Mouse (Mus musculus) liver, embryonic 15.5 days (tissue): ENCODE data around the gene Krtap10-4. TPM values are rescaled to one million over a fixed set of nuclear protein-coding genes. Genes with fewer than 3 reads are reported as not detected.
"Not testable (repeated sequence)": the region's sequence is repeated elsewhere in the genome, so short reads cannot be mapped to it uniquely, and the experiment has no call there.

ENCODE experiments used
- ATAC-seq: fragments of 200-750 bp; cut with Nextera tagmentation; 2 replicates; pipeline ENCODE4 v1.8.0; 2017; ENCODE audit warnings: moderate number of reproducible peaks, mild to moderate bottlenecking, moderate library complexity; ENCODE audit not compliant: insufficient read depth
- H3K27ac ChIP-seq: fragments of 300-500 bp; sonication (generic); replicated peaks from 2 replicates; pipeline ENCODE4 v1.5.1; 2015; ENCODE audit warnings: mild to moderate bottlenecking, inconsistent platforms
- H3K27me3 ChIP-seq: fragments of 300-500 bp; sonication (generic); 2 replicates; pipeline ENCODE4 v1.6.1; 2015; ENCODE audit warnings: mild to moderate bottlenecking, inconsistent platforms
- H3K36me3 ChIP-seq: fragments of 300-500 bp; sonication (generic); replicated peaks from 2 replicates; pipeline ENCODE4 v1.6.1; 2015; ENCODE audit warnings: moderate library complexity, mild to moderate bottlenecking, inconsistent platforms
- H3K4me1 ChIP-seq: fragments of 300-500 bp; sonication (generic); replicated peaks from 2 replicates; pipeline ENCODE4 v1.6.1; 2015; ENCODE audit warnings: inconsistent platforms
- H3K4me2 ChIP-seq: fragments of 300-500 bp; sonication (generic); 2 replicates; pipeline ENCODE4 v1.6.1; 2015; ENCODE audit warnings: moderate library complexity, mild to moderate bottlenecking, inconsistent platforms
- H3K4me3 ChIP-seq: fragments of 300-500 bp; sonication (generic); replicated peaks from 2 replicates; pipeline ENCODE4 v1.5.1; 2015; ENCODE audit warnings: mild to moderate bottlenecking, inconsistent platforms
- H3K9ac ChIP-seq: fragments of 300-500 bp; sonication (generic); 2 replicates; pipeline ENCODE4 v1.6.1; 2015; ENCODE audit warnings: moderate library complexity, mild to moderate bottlenecking, inconsistent platforms
- H3K9me3 ChIP-seq: fragments of 300-500 bp; sonication (generic); replicated peaks from 2 replicates; pipeline ENCODE4 v1.6.1; 2016; ENCODE audit warnings: inconsistent platforms
- WGBS: fragments of 180-500 bp; shearing (Covaris S2); methylation state at CpG from one replicate; pipeline ENCODE4 v1.1.7; 2015; ENCODE audit warnings: mixed read lengths; ENCODE audit not compliant: insufficient replicate concordance; 5-methylcytosine and 5-hydroxymethylcytosine counted together
- polyA plus RNA-seq: library from polyadenylated mRNA; unstranded; fragments of >200 nt; fragmentation: Nextera tagmentation; extraction: Ambion mirVana; gene quantifications from 2 replicates; pipeline ENCODE4 v1.2.1, GENCODE M21; 2015

The Krtap10-4 gene
- polyA plus RNA-seq, 1 experiment from 2014 or later: not detected

DNA sequence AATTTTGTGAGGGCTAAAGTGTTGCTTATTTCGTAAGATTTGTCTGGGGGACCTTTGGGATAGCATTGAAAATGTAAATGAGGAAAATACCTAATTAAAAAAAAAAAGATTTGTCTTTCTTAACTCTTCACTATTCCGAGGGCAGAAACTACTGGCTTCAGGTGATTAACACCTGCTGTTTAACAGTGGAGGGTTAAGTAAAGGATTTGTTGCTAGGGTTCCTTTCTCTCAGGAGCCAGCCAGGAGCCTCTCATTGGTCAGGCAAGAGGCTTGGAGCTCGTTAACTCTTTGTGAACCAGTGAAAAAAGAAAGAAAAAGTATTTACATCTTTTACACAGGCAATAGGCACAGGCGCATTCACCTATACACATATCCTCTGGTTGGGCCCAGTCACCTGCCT is 7.7 kb downstream of the Krtap10-4 start:
- no peaks in the 10 kb centered on the region for H3K36me3 ChIP-seq
- H3K27me3 ChIP-seq: no peaks in the 10 kb centered on the region
- no peak overlapping the region for H3K9ac ChIP-seq
- no peak overlapping the region for H3K4me2 ChIP-seq
- 46% methylated on average over 4 of the region's 4 CpGs for WGBS
- no peak overlapping the region for H3K4me3 ChIP-seq
- no peaks in the 10 kb centered on the region for H3K4me1 ChIP-seq
- H3K9me3 ChIP-seq: no peaks in the 10 kb centered on the region
- no peak for ATAC-seq
- no peak overlapping the region for H3K27ac ChIP-seq

DNA sequence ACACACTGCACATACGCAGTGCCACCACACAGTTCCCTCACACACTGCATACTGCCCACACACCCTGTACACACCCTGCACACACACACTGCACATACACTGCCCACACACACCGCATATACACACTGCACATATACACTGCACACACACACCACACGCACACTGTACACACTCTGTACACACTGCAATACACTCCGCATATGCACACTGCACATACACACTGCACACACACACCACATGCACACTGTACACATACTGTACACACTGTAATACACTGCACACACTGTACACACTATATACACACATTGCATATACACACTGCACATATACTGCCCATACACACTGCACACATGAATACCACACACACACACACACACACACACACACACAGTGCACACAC is 8.4 kb downstream of the Krtap10-4 start:
- Histone ChIP-seq H3K27me3 (no peaks in the 10 kb centered on the region), H3K36me3 (no peaks in the 10 kb centered on the region), H3K9me3 (no peaks in the 10 kb centered on the region), H3K4me1 (no peaks in the 10 kb centered on the region), H3K4me2 (no peak overlapping the region), H3K9ac (no peak overlapping the region), H3K4me3 (no peak overlapping the region), H3K27ac (no peak overlapping the region)
- WGBS: 80% methylated on average over 4 of the region's 4 CpGs
- no peak for ATAC-seq

DNA sequence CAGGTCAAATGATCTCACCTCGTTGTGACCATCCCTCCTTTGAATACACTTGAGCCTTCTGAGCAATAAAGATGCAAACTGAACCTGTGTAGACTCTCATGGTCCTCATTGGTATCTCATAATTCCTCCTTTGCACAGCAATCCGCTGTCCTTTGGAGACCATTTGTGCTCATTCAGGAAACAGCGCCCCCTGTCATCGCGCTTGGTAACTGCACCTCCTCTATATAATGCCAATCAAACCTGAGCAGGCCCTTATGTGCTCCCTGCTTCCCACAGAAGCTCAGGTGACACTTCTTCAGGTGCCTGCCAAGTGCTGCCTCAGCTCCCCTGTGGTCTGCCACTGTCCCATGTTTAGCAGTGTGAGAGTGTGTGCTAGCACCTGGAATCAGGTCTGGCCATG is 11.4 kb downstream of the Krtap10-4 start:
- no peaks in the 10 kb centered on the region for H3K4me1 ChIP-seq
- H3K9me3 ChIP-seq: no peaks in the 10 kb centered on the region
- no peak overlapping the region for H3K4me2 ChIP-seq
- no peaks in the 10 kb centered on the region for H3K36me3 ChIP-seq
- H3K27me3 ChIP-seq: no peaks in the 10 kb centered on the region
- ATAC-seq: no peak
- no peak overlapping the region for H3K9ac ChIP-seq
- H3K4me3 ChIP-seq: no peak overlapping the region
- WGBS: 25% methylated on average over 5 of the region's 5 CpGs
- H3K27ac ChIP-seq: no peak overlapping the region

DNA sequence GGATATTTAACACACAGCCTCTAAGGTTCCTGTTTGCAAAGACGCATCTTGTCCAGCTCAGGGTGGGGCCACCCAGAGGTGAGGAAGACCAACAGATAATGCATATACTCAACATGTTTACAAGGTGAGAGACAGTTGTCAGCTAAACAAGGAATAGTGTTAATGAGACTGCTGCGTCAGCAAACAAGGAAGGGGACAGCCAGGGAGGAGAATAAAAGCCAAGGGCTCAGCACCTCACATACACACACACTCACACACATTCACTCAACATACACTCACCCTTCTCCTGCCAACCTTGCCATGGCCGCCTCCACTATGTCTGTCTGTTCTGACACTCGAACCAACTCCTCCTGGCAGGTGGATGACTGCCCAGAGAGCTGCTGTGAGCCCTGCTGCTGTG is 12.5 kb downstream of the Krtap10-4 start, which contains the start of gene Gm2696:
Gm2696 (plus strand) TSS at position 301 of the 400 bp plus-strand sequence.
- Histone ChIP-seq H3K27me3 (no peaks in the 10 kb centered on the region), H3K9me3 (no peaks in the 10 kb centered on the region), H3K36me3 (no peaks in the 10 kb centered on the region), H3K27ac (no peak within 1 kb of the TSS), H3K4me1 (no peaks in the 10 kb centered on the region), H3K4me2 (no peak within 1 kb of the TSS), H3K9ac (no peak within 1 kb of the TSS), H3K4me3 (no peak within 1 kb of the TSS)
- 39% methylated on average over 4 of the region's 4 CpGs for WGBS
- no peak for ATAC-seq

DNA sequence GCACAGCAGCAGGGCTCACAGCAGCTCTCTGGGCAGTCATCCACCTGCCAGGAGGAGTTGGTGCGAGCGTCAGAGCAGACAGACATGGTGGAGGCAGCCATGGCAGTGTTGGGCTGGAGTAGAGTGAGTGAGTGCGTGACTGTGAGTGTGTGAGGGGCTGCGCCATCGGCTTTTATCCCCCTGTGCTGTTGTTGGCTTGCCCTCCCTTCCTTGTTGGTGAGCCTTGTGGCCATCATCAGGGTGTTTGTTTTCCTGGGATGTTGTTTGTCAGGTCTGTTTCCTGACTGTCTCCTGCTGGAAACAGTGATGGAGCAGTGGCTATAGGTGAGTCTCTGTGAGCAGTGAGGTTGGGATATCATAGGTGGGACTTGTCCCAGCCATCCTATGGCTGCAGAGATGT is 15.2 kb downstream of the Krtap10-4 start, which contains the start of gene Gm9507:
Gm9507 (minus strand) TSS at position 101 of the 400 bp plus-strand sequence.
- H3K36me3 ChIP-seq: no peaks in the 10 kb centered on the region
- no peak within 1 kb of the TSS for H3K4me3 ChIP-seq
- no peak within 1 kb of the TSS for H3K27ac ChIP-seq
- H3K9ac ChIP-seq: no peak within 1 kb of the TSS
- no peak for ATAC-seq
- H3K4me1 ChIP-seq: no peaks in the 10 kb centered on the region
- H3K9me3 ChIP-seq: no peaks in the 10 kb centered on the region
- no peak within 1 kb of the TSS for H3K4me2 ChIP-seq
- WGBS: 51% methylated on average over 5 of the region's 5 CpGs
- no peaks in the 10 kb centered on the region for H3K27me3 ChIP-seq

DNA sequence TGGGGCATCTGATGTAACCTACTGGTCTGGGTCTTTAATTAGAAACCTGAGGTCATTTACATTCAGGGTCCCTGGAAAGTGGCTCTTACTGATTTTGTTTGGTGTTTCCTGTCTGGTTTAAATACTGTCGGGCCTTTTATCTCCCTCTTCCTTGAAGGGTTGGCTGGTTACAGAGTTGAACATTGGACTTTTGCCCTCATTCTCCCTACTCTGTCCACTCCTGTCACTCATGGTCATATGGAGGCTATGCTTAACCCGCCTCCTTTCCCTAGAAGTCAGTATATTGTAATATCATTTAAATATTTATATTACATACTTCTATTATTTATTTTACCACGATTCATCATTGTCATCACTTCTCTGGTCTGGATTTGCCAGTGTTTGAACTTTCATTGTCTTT is 22.8 kb downstream of the Krtap10-4 start:
- ATAC-seq: no peak
- H3K9ac ChIP-seq: no peak overlapping the region
- no peaks in the 10 kb centered on the region for H3K27me3 ChIP-seq
- no peak overlapping the region for H3K4me2 ChIP-seq
- no peak overlapping the region for H3K4me3 ChIP-seq
- no peaks in the 10 kb centered on the region for H3K36me3 ChIP-seq
- no peaks in the 10 kb centered on the region for H3K9me3 ChIP-seq
- WGBS: 34% methylated on average over 3 of the region's 3 CpGs
- H3K4me1 ChIP-seq: no peaks in the 10 kb centered on the region
- no peak overlapping the region for H3K27ac ChIP-seq

DNA sequence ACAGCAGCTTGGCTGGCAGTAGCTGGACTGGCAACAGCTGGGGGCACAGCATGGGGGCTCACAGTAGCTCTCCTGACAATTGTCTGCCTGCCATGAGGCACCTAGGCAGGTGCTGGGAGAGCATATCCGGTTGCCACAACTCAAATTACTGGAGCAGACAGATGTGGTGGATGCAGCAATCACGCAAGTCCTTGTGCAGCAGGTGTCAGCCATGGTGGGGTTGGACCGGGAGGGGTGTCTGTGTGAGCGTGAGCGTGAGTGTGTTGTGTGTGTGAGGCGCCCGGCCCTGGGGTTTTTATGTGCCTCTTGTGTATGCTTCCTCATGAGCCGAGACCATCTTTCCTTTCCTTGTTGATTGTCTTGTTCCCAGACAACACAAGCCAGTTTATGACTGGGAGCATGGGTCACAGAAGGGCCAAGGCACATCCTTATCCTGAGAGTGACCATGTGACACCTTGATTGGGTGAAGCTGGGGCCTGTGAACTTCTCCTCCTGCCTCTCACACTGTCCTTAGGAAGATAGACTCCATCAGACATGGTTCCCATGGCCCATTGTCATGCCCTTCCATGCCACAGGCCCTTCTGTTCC is 27.9 kb downstream of the Krtap10-4 start, which contains the start of gene Gm19668:
Gm19668 (minus strand) TSS at position 213 of the 588 bp plus-strand sequence.
- Histone ChIP-seq H3K4me3 (no peak within 1 kb of the TSS), H3K4me2 (no peak within 1 kb of the TSS), H3K9me3 (no peaks in the 10 kb centered on the region), H3K27me3 (no peaks in the 10 kb centered on the region), H3K9ac (no peak within 1 kb of the TSS), H3K4me1 (no peaks in the 10 kb centered on the region), H3K36me3 (no peaks in the 10 kb centered on the region), H3K27ac (no peak within 1 kb of the TSS)
- ATAC-seq: no peak
- 41% methylated on average over 8 of the region's 8 CpGs for WGBS

DNA sequence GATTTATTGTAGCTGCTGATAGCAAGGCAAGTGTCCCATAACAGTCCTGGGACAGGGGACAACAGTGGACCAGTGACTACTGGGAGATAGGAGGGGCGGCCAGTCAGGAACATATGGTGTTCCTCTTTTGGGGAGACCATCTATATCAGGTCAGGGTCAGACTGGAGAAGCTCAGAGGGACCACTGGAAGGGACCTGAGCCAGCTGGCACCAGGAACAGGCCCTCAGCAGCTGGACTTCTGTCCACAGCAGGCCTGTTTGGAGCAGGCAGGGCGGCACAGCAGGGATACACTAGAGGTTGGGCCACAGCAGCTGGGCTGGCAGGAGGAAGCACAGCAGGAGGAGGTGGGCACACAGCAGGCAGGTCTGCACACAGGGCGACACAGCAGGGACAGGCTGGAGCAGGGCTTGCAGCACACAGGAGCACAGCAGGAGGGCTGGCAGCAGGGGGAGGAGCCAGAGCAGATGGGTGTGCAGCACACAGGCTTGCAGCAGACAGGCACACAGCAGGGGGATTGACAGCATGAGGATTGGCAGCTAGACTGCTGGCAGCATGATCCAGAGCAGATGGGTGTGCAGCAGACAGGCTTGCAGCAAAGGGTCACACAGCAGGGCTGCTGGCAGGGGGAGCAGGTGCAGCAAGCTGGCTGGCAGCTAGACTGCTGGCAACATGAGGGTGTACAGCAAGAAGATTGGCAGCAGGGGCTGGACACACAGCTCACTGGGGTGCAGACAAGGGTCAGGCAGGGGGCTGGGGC is 28.6 kb downstream of the Krtap10-4 start:
- H3K36me3 ChIP-seq, H3K4me1 ChIP-seq, ATAC-seq, H3K9ac ChIP-seq, H3K4me2 ChIP-seq, H3K4me3 ChIP-seq, H3K9me3 ChIP-seq, H3K27ac ChIP-seq, H3K27me3 ChIP-seq: not testable (repeated sequence)
- WGBS: 43% methylated on average over 3 of the region's 3 CpGs

DNA sequence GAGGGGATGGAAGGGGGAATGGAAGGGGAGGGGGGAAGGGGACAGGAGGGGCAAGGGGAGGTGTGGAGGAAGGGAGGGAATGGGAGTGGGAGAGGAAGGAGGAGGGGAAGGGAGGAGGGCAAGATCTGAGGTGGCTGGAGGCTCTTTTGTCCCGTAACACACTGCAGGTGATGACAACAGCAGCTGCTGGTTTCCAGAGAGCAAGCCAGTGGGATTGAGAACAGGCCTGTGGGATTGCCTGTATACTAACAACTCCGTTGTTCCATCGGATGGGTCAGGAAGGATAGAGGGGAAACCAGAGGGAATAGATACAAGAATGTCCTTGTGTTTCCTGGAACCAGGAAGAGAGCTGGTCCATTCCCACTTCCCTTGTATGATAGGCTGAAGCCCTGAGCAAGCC is 29.2 kb downstream of the Krtap10-4 start:
- Histone ChIP-seq H3K4me3 (no peak overlapping the region), H3K27ac (no peak overlapping the region), H3K4me1 (no peaks in the 10 kb centered on the region), H3K4me2 (no peak overlapping the region), H3K27me3 (no peaks in the 10 kb centered on the region), H3K9me3 (no peaks in the 10 kb centered on the region), H3K36me3 (no peaks in the 10 kb centered on the region), H3K9ac (no peak overlapping the region)
- 33% methylated on average over 3 of the region's 3 CpGs for WGBS
- ATAC-seq: no peak

DNA sequence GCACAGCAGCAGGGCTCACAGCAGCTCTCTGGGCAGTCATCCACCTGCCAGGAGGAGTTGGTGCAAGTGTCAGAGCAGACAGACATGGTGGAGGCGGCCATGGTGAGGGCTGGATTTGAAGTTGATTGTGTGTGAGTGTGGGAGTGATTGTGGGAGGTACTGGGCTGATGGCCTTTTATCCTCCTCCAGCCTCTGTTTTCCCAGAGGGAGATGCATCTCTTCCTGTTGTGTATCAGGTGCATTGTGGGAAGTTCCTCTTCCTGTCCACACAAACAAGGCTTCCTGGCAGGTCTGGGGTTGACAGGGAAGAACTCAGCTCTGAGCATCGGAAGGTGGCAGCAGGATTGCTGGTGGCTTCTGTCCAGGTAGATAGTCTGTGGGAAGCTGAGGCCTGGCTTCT is 31.9 kb downstream of the Krtap10-4 start, which contains the start of gene Gm9639:
Gm9639 (minus strand) TSS at position 101 of the 400 bp plus-strand sequence.
- ATAC-seq: no peak
- H3K27ac ChIP-seq: no peak within 1 kb of the TSS
- no peak within 1 kb of the TSS for H3K9ac ChIP-seq
- H3K27me3 ChIP-seq: no peaks in the 10 kb centered on the region
- H3K4me1 ChIP-seq: no peaks in the 10 kb centered on the region
- WGBS: 23% methylated on average over 2 of the region's 2 CpGs
- H3K9me3 ChIP-seq: no peaks in the 10 kb centered on the region
- H3K4me3 ChIP-seq: no peak within 1 kb of the TSS
- no peak within 1 kb of the TSS for H3K4me2 ChIP-seq
- H3K36me3 ChIP-seq: no peaks in the 10 kb centered on the region

DNA sequence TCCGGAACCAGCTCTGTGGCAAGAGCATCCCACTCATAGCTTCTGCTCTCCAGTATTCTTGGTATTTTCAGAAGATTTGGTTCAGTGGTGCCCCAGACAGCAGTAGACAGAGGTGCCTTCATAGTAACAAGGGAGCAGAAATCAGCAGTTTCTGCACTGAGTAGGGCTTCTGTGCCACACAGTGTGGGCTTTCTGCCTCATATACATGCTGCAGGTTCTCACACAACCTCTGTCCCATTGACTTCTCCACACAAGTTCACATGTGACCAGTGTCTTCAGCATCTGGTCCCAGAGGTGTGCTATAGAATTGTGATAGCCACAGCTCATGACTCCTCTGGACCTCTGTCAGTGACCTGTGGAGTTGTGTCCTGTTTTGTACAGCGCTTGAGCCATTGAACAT is 38.3 kb downstream of the Krtap10-4 start:
- Histone ChIP-seq H3K4me2 (no peak overlapping the region), H3K9me3 (no peaks in the 10 kb centered on the region), H3K36me3 (no peaks in the 10 kb centered on the region), H3K27ac (no peak overlapping the region), H3K9ac (no peak overlapping the region), H3K4me3 (no peak overlapping the region), H3K4me1 (no peaks in the 10 kb centered on the region), H3K27me3 (no peaks in the 10 kb centered on the region)
- 59% methylated on average over 2 of the region's 2 CpGs for WGBS
- no peak for ATAC-seq
